Mouse (Mus musculus): Measurements from ENCODE around the gene Neurod2. TPM values are rescaled to one million over a fixed set of nuclear protein-coding genes. Genes with fewer than 3 reads are reported as not detected.
A peak's percentile ranks its signal among the peaks of the same experiment; 100 is the strongest.

Neurod2 gene
- polyA plus RNA-seq, 1 experiment = not detected

DNA sequence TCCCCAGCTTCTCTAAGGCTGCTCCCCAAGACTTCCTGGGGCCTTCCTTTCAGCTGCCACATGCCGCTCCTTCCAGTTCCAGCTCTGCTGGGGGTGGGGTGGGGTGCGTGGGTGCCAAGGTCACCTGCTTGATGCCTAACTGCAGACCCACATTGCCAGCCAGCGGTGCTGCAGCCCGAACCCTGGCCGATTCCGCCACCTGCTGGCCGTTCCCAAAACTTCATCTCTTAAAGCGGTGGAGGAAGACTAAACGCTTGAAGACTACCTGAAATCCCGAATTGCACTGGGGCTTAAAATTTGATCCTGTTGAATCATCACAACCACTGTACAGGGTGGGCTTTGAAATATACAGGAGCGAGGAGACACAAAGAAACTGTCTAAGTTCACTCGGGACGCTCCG lies 15.8 kb upstream of the Neurod2 start:
- peaks cover 14% of the 10 kb centered on the region for H3K4me1 ChIP-seq (ENCODE audit: control insufficient read depth, insufficient read depth, low read length)
- TF ChIP-seq CTCF (IDR thresholded peaks at IDR 0.05; ENCODE audit: control insufficient read depth, insufficient read depth, insufficient replicate concordance, low read depth, low read length) (peak; percentile 86), POLR2A (IDR thresholded peaks at IDR 0.05; ENCODE audit: control insufficient read depth, low read depth, low read length) (no peak)
- no peak overlapping the region for H3K27ac ChIP-seq (ENCODE audit: control insufficient read depth, insufficient read depth, low read depth, low read length)
- no peak overlapping the region for H3K4me3 ChIP-seq (ENCODE audit: control insufficient read depth, low read depth, low read length)
- H3K36me3 ChIP-seq (ENCODE audit: control insufficient read depth, insufficient read depth, low read length) = no peaks in the 10 kb centered on the region
- H3K27me3 ChIP-seq (ENCODE audit: control insufficient read depth, insufficient read depth, low read length) = no peaks in the 10 kb centered on the region

DNA sequence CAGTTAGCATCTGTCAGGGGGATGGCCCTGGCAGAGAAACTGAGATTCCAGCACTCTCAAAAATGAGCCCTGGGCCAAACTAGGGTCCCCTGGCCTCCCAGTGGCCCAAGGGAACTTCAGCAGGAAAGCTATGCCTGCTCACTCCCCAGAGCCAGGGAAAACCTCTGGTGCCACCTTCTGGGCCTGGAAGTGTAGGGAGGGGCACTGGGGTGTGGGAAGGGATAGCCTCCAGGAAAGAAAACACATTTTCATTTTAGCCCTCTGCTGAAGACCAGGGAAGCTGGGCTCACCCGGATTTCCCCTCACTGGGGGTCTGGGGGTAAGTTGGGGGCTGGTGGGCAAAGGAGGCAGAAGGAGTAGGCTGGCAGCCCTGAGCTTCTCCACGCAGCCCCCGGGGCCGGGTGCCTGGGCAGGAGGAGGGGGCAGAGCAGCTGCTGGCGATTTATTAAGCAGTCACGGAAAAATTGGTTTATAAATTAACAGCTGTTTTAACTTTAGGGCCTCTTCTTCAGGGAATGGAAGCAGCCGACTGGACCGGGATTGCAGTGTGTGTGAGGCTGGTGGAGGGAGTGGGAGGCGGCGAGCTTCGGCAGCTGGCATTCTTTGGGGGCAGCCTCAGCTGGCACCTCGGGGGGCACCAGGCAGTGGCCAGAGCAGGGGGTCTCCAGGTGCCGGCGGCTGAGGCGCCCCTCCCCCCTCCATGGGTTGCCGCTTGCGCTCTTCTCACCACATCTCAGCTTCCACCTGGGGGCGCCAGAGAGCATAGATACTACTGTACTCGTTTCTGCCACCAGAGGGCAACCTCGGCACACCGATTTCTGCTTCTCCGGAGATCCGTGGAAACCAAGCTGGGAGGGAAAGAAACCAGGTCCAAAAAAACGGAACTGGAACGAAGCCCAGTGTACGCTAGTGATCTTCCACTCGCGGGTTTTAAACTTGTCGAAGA lies 12.8 kb upstream of the Neurod2 start:
- peak overlapping the region; percentile 30 for H3K4me3 ChIP-seq (ENCODE audit: control insufficient read depth, low read depth, low read length)
- peaks cover 10% of the 10 kb centered on the region for H3K4me1 ChIP-seq (ENCODE audit: control insufficient read depth, insufficient read depth, low read length)
- H3K27me3 ChIP-seq (ENCODE audit: control insufficient read depth, insufficient read depth, low read length) = no peaks in the 10 kb centered on the region
- no peaks in the 10 kb centered on the region for H3K36me3 ChIP-seq (ENCODE audit: control insufficient read depth, insufficient read depth, low read length)
- TF ChIP-seq CTCF (IDR thresholded peaks at IDR 0.05; ENCODE audit: control insufficient read depth, insufficient read depth, insufficient replicate concordance, low read depth, low read length) (peak; percentile 100), POLR2A (IDR thresholded peaks at IDR 0.05; ENCODE audit: control insufficient read depth, low read depth, low read length) (no peak)
- H3K27ac ChIP-seq (ENCODE audit: control insufficient read depth, insufficient read depth, low read depth, low read length) = no peak overlapping the region

DNA sequence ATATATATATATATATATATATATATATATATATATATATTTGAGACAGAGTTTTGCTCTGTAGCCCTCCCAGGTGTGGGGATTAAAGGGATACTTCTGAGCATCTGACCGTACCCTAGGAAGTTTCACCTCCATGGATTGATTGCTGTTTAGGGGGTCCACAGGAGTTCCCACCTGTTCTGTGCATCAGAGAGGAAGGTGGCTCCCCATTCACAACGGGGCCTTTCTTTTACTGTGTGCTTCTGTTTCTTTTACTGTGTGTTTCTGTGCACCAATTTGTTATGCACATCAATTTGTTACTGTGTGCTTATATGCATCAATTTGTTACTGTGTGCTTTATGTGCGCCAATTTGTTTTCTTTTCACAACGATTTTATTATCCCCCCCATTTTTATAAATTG lies 11.7 kb upstream of the Neurod2 start:
- Histone ChIP-seq H3K36me3 (ENCODE audit: control insufficient read depth, insufficient read depth, low read length) (no peaks in the 10 kb centered on the region), H3K4me3 (ENCODE audit: control insufficient read depth, low read depth, low read length) (no peak overlapping the region), H3K27ac (ENCODE audit: control insufficient read depth, insufficient read depth, low read depth, low read length) (no peak overlapping the region), H3K4me1 (ENCODE audit: control insufficient read depth, insufficient read depth, low read length) (peaks cover 10% of the 10 kb centered on the region), H3K27me3 (ENCODE audit: control insufficient read depth, insufficient read depth, low read length) (no peaks in the 10 kb centered on the region)
- TF ChIP-seq POLR2A (IDR thresholded peaks at IDR 0.05; ENCODE audit: control insufficient read depth, low read depth, low read length) = no peak
- no peak for TF ChIP-seq CTCF (IDR thresholded peaks at IDR 0.05; ENCODE audit: control insufficient read depth, insufficient read depth, insufficient replicate concordance, low read depth, low read length)

DNA sequence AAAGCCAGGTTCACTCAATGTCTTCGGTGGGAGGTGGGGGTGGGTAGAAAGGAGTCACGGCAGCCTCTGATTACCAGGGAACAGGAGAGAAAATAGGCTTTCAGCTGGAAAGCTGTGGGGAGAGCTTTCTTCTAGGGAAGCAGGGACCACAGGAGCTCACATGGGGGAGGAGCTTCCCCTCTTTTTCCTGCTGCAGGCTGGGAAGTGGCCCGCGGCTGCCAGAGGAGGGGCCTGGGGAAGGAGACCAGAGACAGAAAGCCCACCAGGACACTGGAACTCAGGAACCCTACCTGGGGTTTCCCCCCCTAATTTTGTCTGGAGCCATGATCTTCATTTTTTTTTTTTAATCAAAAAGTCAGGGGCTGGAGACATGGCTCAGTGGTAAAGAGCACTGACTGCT lies 11.1 kb upstream of the Neurod2 start:
- no peak for TF ChIP-seq POLR2A (IDR thresholded peaks at IDR 0.05; ENCODE audit: control insufficient read depth, low read depth, low read length)
- Histone ChIP-seq H3K27ac (ENCODE audit: control insufficient read depth, insufficient read depth, low read depth, low read length) (no peak overlapping the region), H3K36me3 (ENCODE audit: control insufficient read depth, insufficient read depth, low read length) (no peaks in the 10 kb centered on the region), H3K4me3 (ENCODE audit: control insufficient read depth, low read depth, low read length) (no peak overlapping the region), H3K27me3 (ENCODE audit: control insufficient read depth, insufficient read depth, low read length) (no peaks in the 10 kb centered on the region), H3K4me1 (ENCODE audit: control insufficient read depth, insufficient read depth, low read length) (peaks cover 10% of the 10 kb centered on the region)

DNA sequence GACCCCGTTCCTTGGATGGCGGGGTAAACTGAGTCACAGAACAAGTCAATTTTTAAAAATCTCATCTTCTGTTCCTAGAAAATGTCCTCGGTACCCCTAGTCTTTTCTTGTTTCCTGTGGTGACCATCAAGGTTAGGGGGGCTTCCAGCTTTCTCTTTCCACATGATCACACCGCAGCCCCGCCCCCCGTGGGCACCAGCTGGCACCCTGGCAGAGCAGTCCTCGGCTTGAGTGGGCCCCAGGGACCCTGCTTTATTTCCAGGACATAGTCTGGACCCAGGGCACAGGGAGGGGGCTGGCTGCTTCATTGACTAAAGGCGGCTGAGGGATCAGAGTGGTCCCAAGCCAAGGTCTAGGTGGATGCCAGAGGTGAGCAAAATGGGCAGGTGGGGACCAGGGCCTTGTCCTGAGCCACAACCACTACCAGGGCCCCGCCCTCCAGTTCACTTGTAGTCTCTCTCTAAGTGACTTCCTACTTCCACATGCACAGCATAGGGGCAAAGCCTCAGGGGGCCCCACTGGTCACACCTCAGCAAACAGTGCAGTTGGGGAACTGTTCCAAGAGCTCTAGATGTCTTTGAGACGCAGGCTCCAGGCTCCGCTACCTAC lies 10.3 kb upstream of the Neurod2 start:
- Histone ChIP-seq H3K36me3 (ENCODE audit: control insufficient read depth, insufficient read depth, low read length) (no peaks in the 10 kb centered on the region), H3K4me1 (ENCODE audit: control insufficient read depth, insufficient read depth, low read length) (peaks cover 11% of the 10 kb centered on the region), H3K27me3 (ENCODE audit: control insufficient read depth, insufficient read depth, low read length) (no peaks in the 10 kb centered on the region), H3K4me3 (ENCODE audit: control insufficient read depth, low read depth, low read length) (no peak overlapping the region), H3K27ac (ENCODE audit: control insufficient read depth, insufficient read depth, low read depth, low read length) (no peak overlapping the region)
- TF ChIP-seq CTCF (IDR thresholded peaks at IDR 0.05; ENCODE audit: control insufficient read depth, insufficient read depth, insufficient replicate concordance, low read depth, low read length) = no peak

DNA sequence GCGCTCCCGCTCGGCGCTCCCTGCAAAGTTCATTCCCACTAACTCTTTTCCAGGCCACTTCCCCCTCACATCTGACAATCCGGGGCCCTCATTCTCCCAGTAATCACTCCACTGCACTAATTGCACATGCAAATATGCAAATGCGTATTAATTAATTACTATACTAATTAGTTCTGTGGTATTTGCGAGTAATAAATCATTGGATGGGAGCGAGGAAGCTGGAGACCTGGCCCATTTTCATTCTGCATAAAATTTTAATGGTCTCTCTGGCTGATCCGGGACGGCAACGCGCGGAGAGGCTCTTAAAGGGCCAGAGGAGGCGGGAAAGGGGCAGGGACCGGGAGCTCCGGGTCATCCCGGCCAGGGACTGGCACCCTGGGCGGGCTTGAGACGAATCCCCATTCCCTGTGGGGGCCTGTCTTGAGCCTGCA lies 9.6 kb upstream of the Neurod2 start:
- H3K27me3 ChIP-seq (ENCODE audit: control insufficient read depth, insufficient read depth, low read length) = no peaks in the 10 kb centered on the region

DNA sequence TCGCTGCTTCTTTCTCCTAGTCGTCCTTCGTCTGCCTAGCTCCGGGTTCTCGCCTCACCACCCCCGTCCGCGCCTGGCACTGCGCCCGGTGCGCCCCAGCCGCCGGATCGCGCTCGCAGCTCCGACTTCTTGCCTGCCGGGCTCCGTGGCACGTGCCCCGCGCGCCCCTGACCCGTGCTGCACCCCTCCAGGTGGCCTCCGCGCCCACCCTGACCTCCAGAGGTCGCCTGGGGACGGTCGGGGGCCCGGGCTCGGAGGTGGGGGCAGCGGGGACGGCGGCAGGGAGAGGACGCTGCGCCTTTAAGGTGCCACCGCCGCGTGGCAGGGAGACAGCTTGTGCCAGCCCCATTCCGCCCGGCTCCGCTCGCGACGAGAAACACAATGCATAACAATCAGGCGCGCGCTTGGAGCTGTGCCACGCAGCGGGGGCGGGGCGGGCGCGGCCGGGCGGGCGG lies 9.1 kb upstream of the Neurod2 start:
- TF ChIP-seq CTCF (IDR thresholded peaks at IDR 0.05; ENCODE audit: control insufficient read depth, insufficient read depth, insufficient replicate concordance, low read depth, low read length) = no peak
- no peak for TF ChIP-seq POLR2A (IDR thresholded peaks at IDR 0.05; ENCODE audit: control insufficient read depth, low read depth, low read length)
- no peaks in the 10 kb centered on the region for H3K27me3 ChIP-seq (ENCODE audit: control insufficient read depth, insufficient read depth, low read length)
- H3K4me1 ChIP-seq (ENCODE audit: control insufficient read depth, insufficient read depth, low read length) = peaks cover 23% of the 10 kb centered on the region
- no peaks in the 10 kb centered on the region for H3K36me3 ChIP-seq (ENCODE audit: control insufficient read depth, insufficient read depth, low read length)
- no peak overlapping the region for H3K27ac ChIP-seq (ENCODE audit: control insufficient read depth, insufficient read depth, low read depth, low read length)
- H3K4me3 ChIP-seq (ENCODE audit: control insufficient read depth, low read depth, low read length) = peak overlapping the region; percentile 38

More for the DNA sequence above, 9.6 kb upstream of the Neurod2 start:
- Histone ChIP-seq H3K4me1 (ENCODE audit: control insufficient read depth, insufficient read depth, low read length) (peaks cover 18% of the 10 kb centered on the region), H3K36me3 (ENCODE audit: control insufficient read depth, insufficient read depth, low read length) (no peaks in the 10 kb centered on the region), H3K27ac (ENCODE audit: control insufficient read depth, insufficient read depth, low read depth, low read length) (no peak overlapping the region), H3K4me3 (ENCODE audit: control insufficient read depth, low read depth, low read length) (no peak overlapping the region)
- TF ChIP-seq POLR2A (IDR thresholded peaks at IDR 0.05; ENCODE audit: control insufficient read depth, low read depth, low read length) = no peak
- TF ChIP-seq CTCF (IDR thresholded peaks at IDR 0.05; ENCODE audit: control insufficient read depth, insufficient read depth, insufficient replicate concordance, low read depth, low read length) = no peak
